Mouse (Mus musculus) CH12.LX (cell line): ENCODE results near the gene D430019H16Rik. TPM values are rescaled to one million over a fixed set of nuclear protein-coding genes. Genes with fewer than 3 reads are reported as not detected.

Experiments used
- DNase-seq: peaks from one replicate; pipeline ENCODE4 v3.0.0-alpha.2; 2013; ENCODE audit errors: extremely low read depth
- H3K27ac ChIP-seq: 2 replicates; pipeline ENCODE4 v1.5.1; 2012; ENCODE audit warnings: low read depth, mild to moderate bottlenecking, control low read depth, moderate library complexity; ENCODE audit not compliant: insufficient read depth
- H3K27me3 ChIP-seq: replicated peaks from 2 replicates; pipeline ENCODE3; 2012; ENCODE audit warnings: inconsistent platforms
- H3K36me3 ChIP-seq, 2 experiments: replicated peaks in 1 of 2; 2 replicates each; pipeline versions ENCODE3 to v1.6.1; 2012; ENCODE audit warnings: inconsistent platforms in 1 of 2, low read length in 1 of 2, mild to moderate bottlenecking in 1 of 2, mixed read lengths in 1 of 2, moderate library complexity in 1 of 2; ENCODE audit not compliant: control insufficient read depth in 1 of 2, insufficient read depth in 1 of 2
- H3K4me1 ChIP-seq, 2 experiments: 2 replicates each; pipeline ENCODE4 v1.6.1; 2012; ENCODE audit warnings: inconsistent platforms in 1 of 2, moderate library complexity in 1 of 2; ENCODE audit not compliant: insufficient read depth in 2 of 2, control insufficient read depth in 1 of 2
- H3K4me2 ChIP-seq: 2 replicates; pipeline ENCODE4 v1.6.1; 2012; ENCODE audit warnings: low read depth, mild to moderate bottlenecking, control low read depth; ENCODE audit not compliant: poor library complexity, insufficient read depth, severe bottlenecking
- H3K4me3 ChIP-seq, 3 experiments: fragments of 150-350 bp in 1 of 3; sonication (generic) in 1 of 3; replicated peaks in 1 of 3; 2 replicates each; pipeline versions ENCODE3 to v1.5.1; 2011 to 2012; ENCODE audit warnings: low read depth in 2 of 3, low read length in 2 of 3, mild to moderate bottlenecking in 2 of 3, moderate library complexity in 2 of 3, control low read depth in 1 of 3, improper control_type of control experiment in 1 of 3, inconsistent platforms in 1 of 3, mixed read lengths in 1 of 3; ENCODE audit not compliant: poor library complexity in 1 of 3
- H3K79me2 ChIP-seq: replicated peaks from 2 replicates; pipeline ENCODE4 v1.6.1; 2012; ENCODE audit warnings: mild to moderate bottlenecking, moderate library complexity; ENCODE audit not compliant: control insufficient read depth, poor library complexity, insufficient read depth, severe bottlenecking; ENCODE audit errors: extremely low read depth
- H3K9ac ChIP-seq: 2 replicates; pipeline ENCODE4 v1.6.1; 2012; ENCODE audit warnings: low read depth, mild to moderate bottlenecking, control low read depth, moderate library complexity; ENCODE audit not compliant: insufficient read depth
- H3K9me3 ChIP-seq: replicated peaks from 2 replicates; pipeline ENCODE3; 2012; ENCODE audit warnings: low read length, inconsistent platforms, mixed read lengths
- CHD2 ChIP-seq: IDR thresholded peaks from 2 replicates; pipeline ENCODE4 v1.6.1; 2011; ENCODE audit warnings: low read length, improper control_type of control experiment
- CTCF ChIP-seq, 2 experiments: IDR thresholded peaks in 1 of 2; conservative IDR thresholded peaks in 1 of 2; 2 replicates each; pipeline ENCODE4 v1.5.1; 2011 to 2012; ENCODE audit warnings: low read depth in 2 of 2, low read length in 2 of 2, improper control_type of control experiment in 1 of 2, inconsistent platforms in 1 of 2, mild to moderate bottlenecking in 1 of 2, moderate library complexity in 1 of 2
- E2F4 ChIP-seq: IDR thresholded peaks from 2 replicates; pipeline ENCODE4 v1.6.1; 2011; ENCODE audit warnings: low read depth, low read length, improper control_type of control experiment; ENCODE audit not compliant: insufficient replicate concordance
- GABPA ChIP-seq: IDR thresholded peaks from 2 replicates; pipeline ENCODE4 v1.6.1; 2012; ENCODE audit warnings: low read depth, low read length, improper control_type of control experiment, inconsistent platforms; ENCODE audit not compliant: insufficient replicate concordance
- JUN ChIP-seq: IDR thresholded peaks from 2 replicates; pipeline ENCODE4 v1.6.1; 2011; ENCODE audit warnings: low read depth, mild to moderate bottlenecking, low read length, improper control_type of control experiment, moderate library complexity; ENCODE audit not compliant: insufficient read depth
- JUND ChIP-seq: conservative IDR thresholded peaks from 2 replicates; pipeline ENCODE4 v1.6.1; 2011; ENCODE audit warnings: low read depth, low read length, improper control_type of control experiment
- MAFK ChIP-seq: IDR thresholded peaks from 2 replicates; pipeline ENCODE4 v1.6.1; 2011; ENCODE audit warnings: low read length, improper control_type of control experiment; ENCODE audit not compliant: insufficient replicate concordance
- MAX ChIP-seq: IDR thresholded peaks from 2 replicates; pipeline ENCODE4 v1.6.1; 2011; ENCODE audit warnings: low read length, improper control_type of control experiment
- MAZ ChIP-seq: IDR thresholded peaks from 2 replicates; pipeline ENCODE4 v1.6.1; 2012; ENCODE audit warnings: low read depth, mild to moderate bottlenecking, inconsistent platforms, low read length, improper control_type of control experiment, moderate library complexity
- MEF2A ChIP-seq: IDR thresholded peaks from 2 replicates; pipeline ENCODE4 v1.6.1; 2014; ENCODE audit warnings: low read depth, mild to moderate bottlenecking, inconsistent platforms, low read length, improper control_type of control experiment, borderline replicate concordance
- MXI1 ChIP-seq: IDR thresholded peaks from 2 replicates; pipeline ENCODE4 v1.6.1; 2011; ENCODE audit warnings: mild to moderate bottlenecking, low read depth, low read length, improper control_type of control experiment
- NRF1 ChIP-seq: IDR thresholded peaks from 2 replicates; pipeline ENCODE4 v1.6.1; 2014; ENCODE audit warnings: low read depth, mild to moderate bottlenecking, inconsistent platforms, low read length, improper control_type of control experiment, moderate library complexity
- PAX5 ChIP-seq: IDR thresholded peaks from 2 replicates; pipeline ENCODE4 v1.6.1; 2012; ENCODE audit warnings: low read length, inconsistent platforms, mixed read lengths
- POLR2A ChIP-seq: IDR thresholded peaks from 2 replicates; pipeline ENCODE4 v1.6.1; 2011; ENCODE audit warnings: low read depth, mild to moderate bottlenecking, improper control_type of control experiment, low read length
- POLR2AphosphoS2 ChIP-seq: IDR thresholded peaks from 2 replicates; pipeline ENCODE4 v1.6.1; 2011; ENCODE audit warnings: low read depth, low read length, improper control_type of control experiment
- RAD21 ChIP-seq: IDR thresholded peaks from 2 replicates; pipeline ENCODE4 v1.6.1; 2011; ENCODE audit warnings: low read depth, mild to moderate bottlenecking, low read length, improper control_type of control experiment, moderate library complexity
- TBP ChIP-seq: conservative IDR thresholded peaks from 2 replicates; pipeline ENCODE4 v1.6.1; 2011; ENCODE audit warnings: low read depth, low read length, improper control_type of control experiment
- USF2 ChIP-seq: conservative IDR thresholded peaks from 2 replicates; pipeline ENCODE4 v1.6.1; 2011; ENCODE audit warnings: low read depth, low read length, improper control_type of control experiment
- ZC3H11A ChIP-seq: IDR thresholded peaks from 2 replicates; pipeline ENCODE4 v1.6.1; 2012; ENCODE audit warnings: low read depth, mild to moderate bottlenecking, inconsistent platforms, low read length, improper control_type of control experiment
- ZNF384 ChIP-seq: IDR thresholded peaks from 2 replicates; pipeline ENCODE4 v1.6.1; 2012; ENCODE audit warnings: low read depth, low read length, improper control_type of control experiment, inconsistent platforms
- dilution Hi-C: fragments of 300-500 bp; cut with MboI; formaldehyde crosslinking; loops from 2 replicates; pipeline ENCODE4 v1.14.3; 2020; ENCODE audit warnings: low sequenced_read_pairs; ENCODE audit not compliant: extremely low pct_unique_long_range_greater_than_20kb, extremely low pct_ligation_motif_present
- in situ Hi-C: fragments of 300-500 bp; cut with MboI; formaldehyde crosslinking; loops from 3 replicates; pipeline ENCODE4 v1.14.3; 2019; ENCODE audit warnings: low sequenced_read_pairs, low pct_ligation_motif_present, low pct_unique_long_range_greater_than_20kb, mixed read lengths
- polyA plus RNA-seq: library from polyadenylated mRNA; unstranded; fragments of >175 nt; gene quantifications from 2 replicates; pipeline ENCODE4 v1.2.1, GENCODE M21; 2012; ENCODE audit warnings: low read depth; ENCODE audit not compliant: insufficient read length
- total RNA-seq, 2 experiments: library from RNA; depleted of rRNA; stranded (reverse); fragments of 300-350 nt in 1 of 2; fragments of >200 nt in 1 of 2; gene quantifications; 2 replicates each; pipeline ENCODE4 v1.2.3; 2012 to 2014

The D430019H16Rik gene
- total and polyA plus RNA-seq, 3 experiments = 0.42 to 0.96 (median 0.91) TPM

DNA sequence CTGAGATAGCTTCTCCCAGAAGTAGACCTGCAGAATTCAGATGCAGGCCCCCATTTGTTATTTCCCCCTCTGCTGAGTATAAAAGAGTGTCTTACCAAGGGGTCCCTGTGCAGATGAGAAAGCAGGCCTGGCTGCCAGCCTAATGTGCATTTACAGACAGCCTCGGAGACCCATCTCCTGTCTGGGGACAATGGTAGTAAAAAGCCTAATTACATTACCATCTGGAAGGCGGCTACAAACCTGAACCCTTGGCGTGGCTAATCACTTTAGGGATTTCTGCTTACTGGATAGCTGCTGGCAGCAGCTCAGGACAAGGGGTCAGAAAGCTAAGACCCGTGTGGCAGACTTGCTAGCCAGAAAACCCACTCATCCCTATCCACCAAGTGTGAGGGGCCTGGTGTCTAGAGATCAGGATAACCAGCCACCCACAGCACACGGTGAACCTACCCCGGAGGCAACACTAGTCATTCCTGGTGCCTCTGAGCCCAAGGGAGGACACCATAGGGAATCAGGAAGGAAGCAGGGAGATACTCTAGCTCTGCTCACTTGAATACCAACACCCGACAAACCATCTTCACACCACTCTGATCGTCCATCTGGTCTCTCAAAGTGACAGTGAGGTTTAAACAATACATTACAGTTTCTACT, 78.2 kb downstream of the D430019H16Rik start:
- DNase-seq = no peak
- Histone ChIP-seq H3K79me2 (no peaks in the 10 kb centered on the region), H3K4me3 (no peak overlapping the region)
- no peak for TF ChIP-seq MAFK
- no peak for TF ChIP-seq MEF2A
- no peak for TF ChIP-seq ZNF384
- TF ChIP-seq MAX = no peak
- no peak for TF ChIP-seq POLR2A
- TF ChIP-seq JUND = no peak
- no peak for TF ChIP-seq POLR2AphosphoS2
- TF ChIP-seq MAZ = no peak
- TF ChIP-seq GABPA = no peak
- no peak for TF ChIP-seq PAX5
- no peak for TF ChIP-seq TBP
- TF ChIP-seq NRF1 = no peak
- no peak for TF ChIP-seq CHD2
- no peak for TF ChIP-seq USF2
- no peak for TF ChIP-seq RAD21
- TF ChIP-seq JUN = no peak
- TF ChIP-seq, all 38 proteins: peak for 0
- Histone ChIP-seq H3K9ac (no peak overlapping the region), H3K9me3 (peaks cover 2% of the 10 kb centered on the region), H3K27me3 (no peaks in the 10 kb centered on the region), H3K4me2 (no peak overlapping the region), H3K36me3 (no peaks in the 10 kb centered on the region), H3K4me1 (peaks cover 0 to 21% of the 10 kb centered on the region in 2 experiments; a peak in 2 of 4 replicates), H3K27ac (no peak overlapping the region)
- dilution Hi-C loops = no loop called here
- in situ Hi-C loops = no loop called here

DNA sequence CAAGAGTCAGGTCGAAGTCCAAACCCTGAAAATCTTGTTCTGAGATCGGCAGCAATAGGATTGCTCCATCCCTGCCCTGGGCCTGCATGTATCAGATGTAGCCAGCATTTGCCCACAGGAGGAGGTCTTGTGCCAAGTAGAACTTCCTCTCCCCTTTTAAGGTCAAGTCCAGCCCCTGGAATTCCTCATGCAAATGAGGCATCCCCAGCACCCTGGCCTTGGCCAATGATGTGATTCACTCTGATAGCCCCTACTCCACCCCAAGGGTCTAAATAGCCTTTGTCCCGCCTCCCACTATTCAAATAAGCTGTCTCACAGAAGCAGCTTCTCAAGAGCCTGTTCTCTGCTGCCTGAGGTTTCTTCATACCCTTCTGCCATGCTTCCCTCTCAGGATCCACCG, 81.2 kb downstream of the D430019H16Rik start:
- Histone ChIP-seq H3K9me3 (peaks cover 6% of the 10 kb centered on the region), H3K4me1 (peaks cover 0 to 25% of the 10 kb centered on the region in 2 experiments; a peak in 2 of 4 replicates), H3K27ac (no peak overlapping the region), H3K4me3 (no peak overlapping the region), H3K36me3 (no peaks in the 10 kb centered on the region), H3K27me3 (no peaks in the 10 kb centered on the region), H3K79me2 (no peaks in the 10 kb centered on the region), H3K4me2 (no peak overlapping the region), H3K9ac (no peak overlapping the region)
- no peak for TF ChIP-seq E2F4
- TF ChIP-seq ZC3H11A = no peak
- TF ChIP-seq PAX5 = no peak
- TF ChIP-seq CTCF (conservative IDR thresholded peaks at IDR 0.05 in 1 of 2, IDR thresholded peaks at IDR 0.05 in 1 of 2; ENCODE audit: low read depth in 2 of 2, low read length in 2 of 2) = no peak
- no peak for TF ChIP-seq POLR2A
- TF ChIP-seq MXI1 = no peak
- DNase-seq = no peak
- dilution Hi-C loops = no loop called here
- in situ Hi-C loops = no loop called here
